In genomic region chr15:31150546-31151471, GRCm38 (mm10) we compare ENCODE assay signal across 9 mouse cellular contexts.
DNase-seq lines count a peak whose midpoint lies in the region; ATAC-seq lines count a peak whose summit lies in the region.
"Had no signal": no experiment of that assay in that cellular context is flagged by ENCODE, and none has a peak within 500 bp of the region (broad histone marks: within the 10 kb centered on the region; RNA-seq: fewer than 3 reads in every experiment).

No protein-coding gene starts in this region.

- H3K9ac ChIP-seq in kidney, embryonic 14.5 days (ENCODE audit: low read depth, low read length): no peak overlapping the region
- H3K9ac ChIP-seq in limb, embryonic 11.5 days (ENCODE audit: low read length): no peak overlapping the region
- no peak overlapping the region; the same call in 1 of the 2 replicates for H3K9ac ChIP-seq in neural tube, embryonic 13.5 days
- H3K9ac ChIP-seq: liver, embryonic 13.5 days had no signal

- H3K36me3 ChIP-seq in kidney, embryonic 14.5 days (ENCODE audit: control insufficient read depth, insufficient read depth, low read length): no peaks in the 10 kb centered on the region
- H3K36me3 ChIP-seq in limb, embryonic 11.5 days (ENCODE audit: control insufficient read depth, insufficient read depth, low read length): no peaks in the 10 kb centered on the region
- H3K36me3 ChIP-seq in neural tube, embryonic 13.5 days: no peaks in the 10 kb centered on the region
- H3K36me3 ChIP-seq: liver, embryonic 13.5 days had no signal

- no peak overlapping the region; the same call in 1 of the 2 replicates for H3K4me2 ChIP-seq in kidney, embryonic 14.5 days (replicated peaks; ENCODE audit: low read depth, low read length)
- H3K4me2 ChIP-seq in limb, embryonic 11.5 days (ENCODE audit: low read depth, severe bottlenecking): no peak overlapping the region
- H3K4me2 ChIP-seq in neural tube, embryonic 13.5 days: peak overlapping the region; percentile 34
- H3K4me2 ChIP-seq: liver, embryonic 13.5 days had no signal

- H3K27me3 ChIP-seq in kidney, embryonic 14.5 days (ENCODE audit: control insufficient read depth, insufficient read depth, low read length): no peaks in the 10 kb centered on the region
- H3K27me3 ChIP-seq in limb, embryonic 11.5 days (ENCODE audit: control insufficient read depth, insufficient read depth, low read length): no peaks in the 10 kb centered on the region
- H3K27me3 ChIP-seq in neural tube, embryonic 13.5 days: no peaks in the 10 kb centered on the region
- H3K27me3 ChIP-seq: liver, embryonic 13.5 days had no signal

- ATAC-seq in kidney, embryonic 14.5 days (ENCODE audit: low FRiP score, low TSS enrichment): peak; percentile 61
- no peak for ATAC-seq in limb, embryonic 11.5 days (ENCODE audit: insufficient number of reproducible peaks, low FRiP score, low TSS enrichment, low read depth)
- ATAC-seq in neural tube, embryonic 13.5 days (ENCODE audit: low read depth): peak; percentile 92

- intact Hi-C loops in heart, postnatal 25 days (cut with DNase I): loop anchor here (2.0 to 5.0 kb wide), 3 partner anchors 111 to 724 kb away; no protein-coding TSS in a partner anchor

- no peaks in the 10 kb centered on the region for H3K9me3 ChIP-seq in kidney, embryonic 14.5 days (ENCODE audit: control insufficient read depth, low read length)
- H3K9me3 ChIP-seq in limb, embryonic 11.5 days (ENCODE audit: control insufficient read depth, low read length): no peaks in the 10 kb centered on the region
- H3K9me3 ChIP-seq in neural tube, embryonic 13.5 days: no peaks in the 10 kb centered on the region
- H3K9me3 ChIP-seq: liver, embryonic 13.5 days had no signal

- no peak overlapping the region for H3K4me3 ChIP-seq in kidney, embryonic 14.5 days (ENCODE audit: low read length)
- no peak overlapping the region for H3K4me3 ChIP-seq in limb, embryonic 11.5 days (ENCODE audit: low read depth, low read length)
- no peak overlapping the region for H3K4me3 ChIP-seq in neural tube, embryonic 13.5 days
- H3K4me3 ChIP-seq: liver, embryonic 13.5 days had no signal

- peaks cover 6% of the 10 kb centered on the region for H3K4me1 ChIP-seq in kidney, embryonic 14.5 days (ENCODE audit: control insufficient read depth, insufficient read depth, low read length)
- peaks cover 3% of the 10 kb centered on the region; the same call in 1 of the 2 replicates for H3K4me1 ChIP-seq in limb, embryonic 11.5 days (ENCODE audit: control insufficient read depth, insufficient read depth, low read length)
- no peaks in the 10 kb centered on the region; the same call in 1 of the 2 replicates for H3K4me1 ChIP-seq in neural tube, embryonic 13.5 days (replicated peaks)
- H3K4me1 ChIP-seq: liver, embryonic 13.5 days had no signal

- H3K27ac ChIP-seq in kidney, embryonic 14.5 days (ENCODE audit: low read depth, low read length): no peak overlapping the region
- no peak overlapping the region for H3K27ac ChIP-seq in limb, embryonic 11.5 days (replicated peaks; ENCODE audit: low read depth, low read length)
- H3K27ac ChIP-seq in neural tube, embryonic 13.5 days (replicated peaks): no peak overlapping the region
- H3K27ac ChIP-seq: liver, embryonic 13.5 days had no signal

- DNase-seq in heart, adult 11 months: peak; percentile 85
- DNase-seq in heart, postnatal 25 days (ENCODE audit: low spot score): no peak
- peak; percentile 75 to 86 for DNase-seq in cerebellum, postnatal 25 days
- DNase-seq in gastrocnemius, postnatal 10 days: peak; percentile 45
- DNase-seq in limb, embryonic 11.5 days (ENCODE audit: low spot score): peak; percentile 42
- peak; percentile 28 for DNase-seq in urinary bladder, adult 2 months (ENCODE audit: low spot score)
- DNase-seq: liver, embryonic 13.5 days had no signal

- WGBS in kidney, embryonic 14.5 days: 47% methylated on average over 21 of the region's 21 CpGs
- 50% methylated on average over 21 of the region's 21 CpGs for WGBS in limb, embryonic 11.5 days
- 40% methylated on average over 21 of the region's 21 CpGs for WGBS in neural tube, embryonic 13.5 days
